Mouse (Mus musculus): ENCODE data around the gene Plekhm2. TPM values are rescaled to one million over a fixed set of nuclear protein-coding genes. Genes with fewer than 3 reads are reported as not detected.

The Plekhm2 gene
- polyA plus RNA-seq, 1 experiment from 2014 or later, result 3.5 TPM

DNA sequence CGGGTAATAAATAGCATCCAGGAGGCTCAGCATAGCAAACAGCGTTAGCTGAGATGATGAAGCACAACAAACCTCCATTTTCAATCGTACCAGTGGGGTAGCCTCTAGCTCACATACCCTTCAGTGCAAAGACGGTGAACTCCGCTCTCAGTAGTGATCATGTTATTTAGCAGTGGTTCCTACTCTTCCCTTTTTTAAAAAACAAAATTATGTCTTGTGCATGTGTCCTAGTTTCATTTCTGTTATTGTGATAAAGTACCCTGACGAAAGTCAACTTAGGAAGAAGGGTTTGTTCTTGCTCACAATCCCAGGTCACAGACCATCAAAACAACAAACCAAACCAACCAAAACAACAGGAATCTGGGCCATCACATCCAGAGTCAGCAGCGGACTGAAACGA lies 18.7 kb downstream of the Plekhm2 start:
- Histone ChIP-seq H3K4me1 (replicated peaks; ENCODE audit: control insufficient read depth, insufficient read depth) (no peaks in the 10 kb centered on the region), H3K9ac (ENCODE audit: low read length) (no peak overlapping the region), H3K36me3 (ENCODE audit: control insufficient read depth, insufficient read depth, low read length) (peaks cover 5% of the 10 kb centered on the region), H3K27me3 (ENCODE audit: control insufficient read depth, insufficient read depth, low read length) (no peaks in the 10 kb centered on the region), H3K9me3 (ENCODE audit: control insufficient read depth, low read length) (no peaks in the 10 kb centered on the region), H3K27ac (replicated peaks) (no peak overlapping the region), H3K4me3 (ENCODE audit: low read depth, low read length) (no peak overlapping the region), H3K4me2 (replicated peaks; ENCODE audit: low read depth) (no peak overlapping the region)
- DNase-seq (ENCODE audit: low spot score) (no peak), ATAC-seq (ENCODE audit: low FRiP score, low TSS enrichment) (no peak)
- 93% methylated on average over 8 of the region's 8 CpGs for WGBS
- TF ChIP-seq CTCF (IDR thresholded peaks at IDR 0.05; ENCODE audit: low read depth), result no peak

GRCm38 (mm10) chr4:141643118-141643855 lies 21.4 kb downstream of the Plekhm2 start:
- H3K9me3 ChIP-seq (ENCODE audit: control insufficient read depth, low read length), result no peaks in the 10 kb centered on the region
- WGBS, result 32% methylated on average over 7 of the region's 7 CpGs
- H3K36me3 ChIP-seq (ENCODE audit: control insufficient read depth, insufficient read depth, low read length), result peaks cover 5% of the 10 kb centered on the region
- H3K4me2 ChIP-seq (replicated peaks; ENCODE audit: low read depth), result no peak overlapping the region
- ATAC-seq (ENCODE audit: low FRiP score, low TSS enrichment) (no peak), DNase-seq (ENCODE audit: low spot score) (no peak)
- peak overlapping the region; percentile 56; the same call in 1 of the 2 replicates for H3K27ac ChIP-seq (replicated peaks)
- no peaks in the 10 kb centered on the region for H3K27me3 ChIP-seq (ENCODE audit: control insufficient read depth, insufficient read depth, low read length)
- TF ChIP-seq EP300 (optimal IDR thresholded peaks at IDR 0.05) (no peak), CTCF (IDR thresholded peaks at IDR 0.05; ENCODE audit: low read depth) (no peak)
- H3K4me3 ChIP-seq (ENCODE audit: low read depth, low read length), result no peak overlapping the region
- no peaks in the 10 kb centered on the region for H3K4me1 ChIP-seq (replicated peaks; ENCODE audit: control insufficient read depth, insufficient read depth)
- H3K9ac ChIP-seq (ENCODE audit: low read length), result no peak overlapping the region; the same call in 1 of the 2 replicates

DNA sequence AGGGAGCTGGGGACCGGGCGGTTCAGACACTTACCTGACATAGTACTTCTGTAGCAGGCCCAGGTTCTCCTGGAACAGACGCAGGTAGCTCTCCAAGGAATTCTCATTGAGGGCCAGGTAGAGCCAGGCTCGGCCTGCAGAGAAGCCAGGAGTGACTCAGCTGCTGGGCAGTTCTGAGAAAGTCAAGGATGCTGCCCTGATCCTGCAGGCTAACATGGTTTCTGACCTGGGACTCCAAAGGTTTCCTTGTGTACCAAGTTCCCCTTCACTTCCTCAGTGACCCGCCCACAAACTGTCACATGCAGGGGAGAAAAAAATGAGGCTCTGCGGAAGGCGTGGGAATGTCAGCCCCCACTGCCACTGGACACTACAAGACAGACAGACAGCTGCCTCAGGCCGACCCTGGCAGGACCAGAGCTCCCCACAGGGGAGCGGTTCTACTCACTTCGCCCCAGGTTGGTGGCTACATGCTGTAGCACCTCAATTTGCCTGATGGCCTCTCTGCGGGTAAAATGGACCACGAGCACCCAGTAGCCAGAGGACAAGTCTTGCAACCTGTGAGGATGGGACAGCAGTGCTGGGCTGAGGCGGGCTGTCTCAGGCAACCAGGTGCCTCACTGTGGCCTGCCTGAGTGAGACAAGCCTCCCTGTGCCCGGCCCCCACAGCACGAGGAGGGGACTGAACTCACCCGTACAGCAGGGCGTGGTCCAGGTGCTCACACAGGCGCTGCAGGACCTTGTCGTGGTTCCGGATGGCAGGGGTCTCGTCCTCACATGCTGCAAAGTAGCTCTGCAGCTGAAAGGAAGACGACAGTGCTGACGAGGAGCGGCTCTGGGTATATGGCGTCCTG lies 22.5 kb downstream of the Plekhm2 start:
- no peak overlapping the region for H3K4me3 ChIP-seq (ENCODE audit: low read depth, low read length)

DNA sequence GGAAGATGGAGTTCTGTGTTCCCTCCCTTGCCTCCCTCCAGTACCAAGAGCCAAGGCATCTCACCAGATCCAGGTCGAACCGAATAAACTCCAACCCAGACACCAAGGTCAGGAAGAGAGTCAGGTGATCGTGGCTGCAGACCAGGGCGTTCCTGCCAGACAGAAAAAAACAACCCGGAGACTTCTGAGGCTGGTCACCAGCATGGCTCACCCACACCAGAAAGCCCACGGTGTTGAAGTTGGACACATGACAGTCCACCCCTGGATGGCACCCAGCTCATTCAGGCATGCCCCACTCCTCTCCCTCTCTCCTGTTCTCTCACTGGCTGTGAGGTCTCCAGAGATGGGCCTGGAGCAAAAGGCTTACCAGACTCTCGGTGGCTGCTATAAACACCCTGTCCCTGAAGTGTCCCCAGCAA lies 23.3 kb downstream of the Plekhm2 start:
- no peak overlapping the region for H3K4me3 ChIP-seq (ENCODE audit: low read depth, low read length)
- no peaks in the 10 kb centered on the region for H3K9me3 ChIP-seq (ENCODE audit: control insufficient read depth, low read length)
- H3K4me2 ChIP-seq (replicated peaks; ENCODE audit: low read depth), result no peak overlapping the region
- 0 out of 2 replicates have a peak overlapping the region, but pooled peaks have one; percentile 13 for H3K27ac ChIP-seq (replicated peaks)
- H3K4me1 ChIP-seq (replicated peaks; ENCODE audit: control insufficient read depth, insufficient read depth), result no peaks in the 10 kb centered on the region
- H3K36me3 ChIP-seq (ENCODE audit: control insufficient read depth, insufficient read depth, low read length), result peaks cover 17% of the 10 kb centered on the region
- 91% methylated on average over 7 of the region's 7 CpGs for WGBS
- TF ChIP-seq EP300 (optimal IDR thresholded peaks at IDR 0.05) (no peak), CTCF (IDR thresholded peaks at IDR 0.05; ENCODE audit: low read depth) (no peak)
- no peaks in the 10 kb centered on the region for H3K27me3 ChIP-seq (ENCODE audit: control insufficient read depth, insufficient read depth, low read length)
- DNase-seq (ENCODE audit: low spot score), result no peak
- H3K9ac ChIP-seq (ENCODE audit: low read length), result no peak overlapping the region
- peak; percentile 10; the same call in 1 of the 2 replicates for ATAC-seq (ENCODE audit: low FRiP score, low TSS enrichment)

More for the DNA sequence above, 22.5 kb downstream of the Plekhm2 start:
- TF ChIP-seq EP300 (optimal IDR thresholded peaks at IDR 0.05) (no peak), CTCF (IDR thresholded peaks at IDR 0.05; ENCODE audit: low read depth) (no peak)
- Histone ChIP-seq H3K27ac (replicated peaks) (no peak overlapping the region), H3K4me2 (replicated peaks; ENCODE audit: low read depth) (no peak overlapping the region), H3K36me3 (ENCODE audit: control insufficient read depth, insufficient read depth, low read length) (peaks cover 10% of the 10 kb centered on the region), H3K27me3 (ENCODE audit: control insufficient read depth, insufficient read depth, low read length) (no peaks in the 10 kb centered on the region), H3K9ac (ENCODE audit: low read length) (no peak overlapping the region), H3K4me1 (replicated peaks; ENCODE audit: control insufficient read depth, insufficient read depth) (no peaks in the 10 kb centered on the region), H3K9me3 (ENCODE audit: control insufficient read depth, low read length) (no peaks in the 10 kb centered on the region)
- peak; percentile 40 for DNase-seq (ENCODE audit: low spot score)
- ATAC-seq (ENCODE audit: low FRiP score, low TSS enrichment), result peak; percentile 36
- WGBS, result 77% methylated on average over 25 of the region's 25 CpGs

- H3K4me3 ChIP-seq (ENCODE audit: low read depth, low read length), result no peak overlapping the region
- no peak overlapping the region for H3K27ac ChIP-seq (replicated peaks)
- DNase-seq (ENCODE audit: low spot score) (no peak), ATAC-seq (ENCODE audit: low FRiP score, low TSS enrichment) (no peak)
- WGBS, result 78% methylated on average over 11 of the region's 11 CpGs
- no peaks in the 10 kb centered on the region for H3K27me3 ChIP-seq (ENCODE audit: control insufficient read depth, insufficient read depth, low read length)
- TF ChIP-seq CTCF (IDR thresholded peaks at IDR 0.05; ENCODE audit: low read depth) (0 out of 2 replicates have a peak, but pooled peaks have one; percentile 13), EP300 (optimal IDR thresholded peaks at IDR 0.05) (no peak)
- H3K4me1 ChIP-seq (replicated peaks; ENCODE audit: control insufficient read depth, insufficient read depth), result no peaks in the 10 kb centered on the region
- H3K4me2 ChIP-seq (replicated peaks; ENCODE audit: low read depth), result no peak overlapping the region
- no peaks in the 10 kb centered on the region for H3K9me3 ChIP-seq (ENCODE audit: control insufficient read depth, low read length)
- H3K36me3 ChIP-seq (ENCODE audit: control insufficient read depth, insufficient read depth, low read length), result peaks cover 17% of the 10 kb centered on the region
- H3K9ac ChIP-seq (ENCODE audit: low read length), result no peak overlapping the region
Observed at GRCm38 (mm10) chr4:141639474-141639873, 25.2 kb downstream of the Plekhm2 start.

All from stomach, postnatal 0 days (tissue).